Mouse (Mus musculus): ENCODE data around the gene Cdh13. TPM values are rescaled to one million over a fixed set of nuclear protein-coding genes. Genes with fewer than 3 reads are reported as not detected.

The Cdh13 gene
- total RNA-seq, 2 experiments from 2014 or later, result 137 to 144 TPM

DNA sequence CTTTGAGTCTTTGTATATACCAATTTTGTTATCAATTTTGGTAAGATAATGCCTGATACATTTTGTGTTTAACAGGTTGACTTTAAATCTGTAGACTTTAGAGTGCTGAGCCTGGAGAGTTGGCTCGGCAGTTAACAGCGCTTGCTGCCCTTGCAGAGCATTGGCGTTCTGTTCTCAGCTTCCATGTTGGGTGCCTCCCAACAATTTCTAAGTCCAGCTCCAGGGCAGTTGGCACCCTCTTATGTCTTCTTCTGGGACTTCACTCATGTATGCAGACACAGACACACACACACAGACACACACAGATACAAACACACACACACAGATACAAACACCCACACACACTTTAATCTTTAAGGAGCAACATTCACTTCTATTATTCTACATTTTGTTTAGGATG lies 672.6 kb downstream of the Cdh13 start:
- intact Hi-C loops (cut with DNase I), result no loop called here
- no peak for DNase-seq (ENCODE audit: low spot score in 2 of 2)

DNA sequence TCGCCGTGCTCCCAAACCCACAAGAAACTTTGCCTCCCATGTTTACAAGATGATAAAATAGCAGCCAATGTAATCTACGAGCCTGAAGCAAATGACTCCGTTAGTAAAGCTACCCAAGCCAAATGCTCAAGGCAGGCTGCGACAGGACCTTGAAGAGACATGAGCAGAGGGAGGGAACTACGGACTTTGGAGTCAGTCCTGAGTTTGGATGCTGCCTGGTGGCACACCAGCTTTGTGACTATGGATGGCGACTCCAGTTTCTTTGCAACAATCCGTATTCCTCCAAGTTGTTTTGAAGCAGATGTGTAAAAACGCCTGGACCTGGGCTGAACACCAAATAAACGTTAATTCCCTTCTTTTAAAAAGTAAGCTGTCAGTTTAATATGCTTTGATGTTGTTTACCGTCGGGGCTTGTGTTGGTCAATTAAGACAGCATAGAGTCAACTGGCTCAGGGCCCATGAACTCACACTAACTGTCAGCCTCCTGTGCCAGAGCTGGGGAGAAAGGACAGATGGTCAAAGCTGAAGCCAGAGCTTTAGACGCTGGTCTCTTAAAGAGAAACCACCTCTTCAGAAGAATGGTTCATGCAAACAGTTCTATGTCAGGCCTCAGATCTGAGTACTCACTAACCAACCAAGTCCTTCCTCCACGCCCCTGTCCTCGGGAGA lies 678.5 kb downstream of the Cdh13 start:
- DNase-seq (ENCODE audit: low spot score in 2 of 2), result no peak

DNA sequence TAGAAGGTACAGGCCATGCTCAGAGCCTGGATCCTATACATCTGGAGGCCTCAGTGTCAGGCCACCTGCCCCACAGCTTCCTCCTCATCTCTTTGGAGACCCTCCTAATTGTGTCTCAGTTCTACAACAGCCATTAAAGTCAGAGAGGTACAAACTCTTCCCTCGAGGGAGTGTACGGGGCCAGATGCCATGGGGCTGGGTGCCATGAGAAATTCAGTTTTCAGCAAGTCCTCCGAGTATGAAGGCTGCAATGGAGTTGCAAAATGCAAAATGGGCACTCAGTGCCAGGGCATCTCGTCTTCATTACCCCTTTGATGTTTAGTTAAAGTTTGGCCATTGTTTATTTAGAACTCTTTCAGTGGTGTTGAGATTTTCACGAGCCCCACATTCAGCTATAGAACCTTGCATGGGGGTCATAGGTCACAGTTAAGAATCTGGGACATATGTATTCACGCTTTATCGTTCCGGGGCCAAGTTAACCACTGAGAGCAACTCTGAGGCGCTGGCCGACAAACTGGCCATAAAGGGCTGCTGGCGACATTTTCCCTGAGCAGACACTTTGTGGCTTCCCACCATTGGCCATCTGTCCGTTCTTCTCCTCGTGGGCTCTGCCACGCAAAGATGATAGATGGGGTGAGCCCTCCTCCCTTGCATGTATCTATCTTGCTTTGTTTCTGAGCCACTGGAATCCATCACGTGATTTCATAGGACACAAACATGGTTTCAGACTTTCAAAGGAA lies 681.7 kb downstream of the Cdh13 start:
- DNase-seq (ENCODE audit: low spot score in 2 of 2), result no peak
- intact Hi-C loops (cut with DNase I), result no loop called here

More for the DNA sequence above, 678.5 kb downstream of the Cdh13 start:
- intact Hi-C loops (cut with DNase I), result no loop called here

DNA sequence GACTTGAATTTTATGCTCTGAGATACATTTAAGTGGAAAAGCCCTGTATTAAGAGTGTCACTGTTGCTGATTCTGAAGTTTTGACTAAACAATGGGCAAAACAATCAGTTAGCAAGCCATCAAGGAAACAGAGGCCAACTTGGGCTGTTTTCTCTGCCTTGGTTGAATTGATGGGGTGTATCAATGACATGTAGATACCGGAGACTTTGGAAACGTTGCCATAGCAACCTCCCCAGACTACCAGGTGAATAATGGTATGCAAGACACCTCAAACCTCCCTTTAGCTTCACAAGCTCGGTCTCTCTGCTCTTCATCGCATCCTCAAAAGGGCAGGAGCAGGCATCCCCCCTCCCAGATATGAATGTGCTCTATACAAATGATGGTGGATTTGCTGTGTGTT lies 685.4 kb downstream of the Cdh13 start:
- DNase-seq (ENCODE audit: low spot score in 2 of 2), result no peak
- intact Hi-C loops (cut with DNase I), result no loop called here

DNA sequence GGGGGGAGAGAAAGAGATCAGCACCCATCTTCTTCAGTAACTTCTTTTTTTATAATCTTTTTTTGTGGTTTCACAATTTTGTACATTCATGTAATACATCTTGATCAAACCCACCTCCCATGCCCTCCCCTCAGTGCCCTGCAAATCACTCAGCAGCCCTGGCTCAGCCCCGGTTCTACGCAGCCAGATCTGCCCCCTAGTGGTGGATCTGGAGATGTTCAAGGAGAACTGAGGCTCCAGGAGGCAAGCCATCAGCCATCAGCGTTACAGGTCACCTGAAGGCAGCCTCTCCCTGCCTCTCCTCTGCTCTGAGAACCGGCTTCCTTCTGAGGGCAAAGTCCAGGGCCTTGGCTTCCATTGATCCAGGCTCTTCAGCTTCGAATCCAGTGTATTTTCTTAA lies 696.3 kb downstream of the Cdh13 start:
- peak; percentile 18 to 22 for DNase-seq (ENCODE audit: low spot score in 2 of 2)

DNA sequence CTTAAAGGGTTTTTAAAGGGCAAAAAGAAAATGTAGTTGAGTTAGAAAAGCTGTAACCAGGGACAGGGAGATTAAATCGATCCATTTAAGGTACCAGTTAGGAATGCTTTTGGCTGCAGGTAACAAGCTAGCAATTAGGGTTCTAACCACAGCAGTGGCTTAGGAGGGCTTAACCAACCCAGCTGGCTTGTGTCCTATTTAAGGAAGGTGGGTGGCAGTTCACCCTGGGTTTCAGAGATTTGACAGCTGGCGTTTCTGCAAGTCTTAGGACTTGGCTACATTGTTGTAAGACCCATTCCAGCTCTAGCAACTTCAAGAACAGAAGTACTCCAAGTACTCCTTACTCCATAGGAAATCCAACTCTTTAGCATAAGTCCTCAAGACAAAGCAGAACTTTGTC lies 700.2 kb downstream of the Cdh13 start:
- intact Hi-C loops (cut with DNase I), result no loop called here
- no peak for DNase-seq (ENCODE audit: low spot score in 2 of 2)

More for the DNA sequence above, 696.3 kb downstream of the Cdh13 start:
- intact Hi-C loops (cut with DNase I), result no loop called here

DNA sequence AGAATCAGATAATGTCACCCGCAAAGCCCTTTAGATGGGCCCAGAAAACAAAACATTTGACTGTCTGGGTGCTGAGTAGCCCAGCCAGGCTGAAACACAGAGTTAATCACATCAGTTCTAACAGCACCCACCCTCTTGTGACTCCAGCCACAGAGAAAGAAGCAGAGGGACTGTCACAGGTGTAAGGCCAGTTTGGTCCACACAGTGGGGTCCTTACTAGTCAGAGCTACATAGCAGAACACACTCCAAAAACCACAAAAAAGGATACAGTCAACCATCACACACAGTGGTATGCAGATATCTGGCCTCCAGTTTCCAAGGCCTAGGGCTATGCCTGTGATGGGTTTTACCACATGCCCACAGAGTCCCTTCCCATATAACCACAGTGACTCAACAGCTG lies 703.3 kb downstream of the Cdh13 start:
- intact Hi-C loops (cut with DNase I), result no loop called here
- no peak for DNase-seq (ENCODE audit: low spot score in 2 of 2)

DNA sequence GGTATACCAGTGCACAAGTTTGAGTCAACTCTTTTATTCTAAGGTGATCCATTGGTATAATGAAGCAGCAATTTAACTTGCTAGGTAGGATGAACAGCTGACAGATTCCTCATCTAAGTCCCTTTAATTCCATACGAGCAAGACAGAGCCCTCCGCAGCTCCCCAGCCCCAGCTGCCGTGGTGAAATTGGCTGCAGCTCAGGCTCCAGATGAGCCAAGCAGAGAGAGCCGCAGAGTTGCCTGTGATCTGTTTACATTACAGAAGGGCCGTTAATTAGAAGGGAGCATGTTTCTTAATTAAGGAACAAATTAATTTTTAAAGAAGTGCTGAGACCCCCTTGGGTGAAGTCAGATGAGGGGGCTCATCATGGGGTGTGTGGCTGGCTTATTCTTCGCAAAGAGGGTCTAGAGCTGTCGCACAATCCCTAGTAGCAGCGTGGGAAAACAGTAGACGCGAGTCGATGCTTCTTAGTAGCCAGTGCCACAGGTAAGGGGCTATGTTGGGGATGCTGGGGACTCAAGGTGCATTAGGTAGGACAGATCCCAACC lies 712.2 kb downstream of the Cdh13 start:
- intact Hi-C loops (cut with DNase I), result no loop called here
- no peak for DNase-seq (ENCODE audit: low spot score in 2 of 2)

DNA sequence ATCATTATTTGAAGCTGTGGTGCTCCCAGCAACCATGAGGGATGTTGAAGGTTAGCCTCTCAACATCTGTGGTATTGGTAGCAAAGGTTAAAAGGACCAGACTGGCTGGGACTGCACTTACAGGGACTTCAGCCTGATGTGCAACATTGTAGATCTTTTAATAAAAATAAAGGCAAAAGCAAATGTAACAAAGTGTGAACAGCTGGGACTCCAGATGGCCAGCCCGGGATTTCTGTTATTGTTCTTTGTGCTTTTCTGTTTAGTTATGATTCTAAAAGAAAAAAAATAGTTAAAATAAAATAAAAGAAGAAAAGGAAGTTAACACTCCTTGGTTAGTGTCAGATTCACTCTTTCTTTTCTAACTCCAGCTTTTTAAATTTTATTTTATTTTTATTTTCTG lies 717.1 kb downstream of the Cdh13 start:
- intact Hi-C loops (cut with DNase I), result no loop called here
- DNase-seq (ENCODE audit: low spot score in 2 of 2), result peak in 1 of 2 experiments; percentile 33

DNA sequence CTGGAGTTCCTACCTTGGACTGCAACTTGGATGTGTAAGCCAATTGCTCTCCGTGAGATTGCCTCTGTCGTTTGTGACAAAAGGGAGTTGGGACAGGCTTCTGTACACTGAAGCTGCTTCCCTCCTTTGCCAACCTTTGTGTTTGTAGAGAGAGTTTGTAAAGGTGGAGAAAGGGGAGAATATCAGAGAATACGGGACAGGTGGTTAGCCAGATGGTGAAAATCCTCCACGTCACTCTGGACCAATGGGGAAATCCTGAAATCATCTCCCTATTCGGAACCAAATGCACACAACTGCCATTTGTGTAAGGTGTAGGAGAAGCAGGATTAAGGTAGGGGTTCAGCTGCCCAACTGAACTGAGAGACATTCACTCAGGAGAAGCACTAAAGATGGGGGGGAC lies 721.3 kb downstream of the Cdh13 start:
- no peak for DNase-seq (ENCODE audit: low spot score in 2 of 2)
- intact Hi-C loops (cut with DNase I), result no loop called here

DNA sequence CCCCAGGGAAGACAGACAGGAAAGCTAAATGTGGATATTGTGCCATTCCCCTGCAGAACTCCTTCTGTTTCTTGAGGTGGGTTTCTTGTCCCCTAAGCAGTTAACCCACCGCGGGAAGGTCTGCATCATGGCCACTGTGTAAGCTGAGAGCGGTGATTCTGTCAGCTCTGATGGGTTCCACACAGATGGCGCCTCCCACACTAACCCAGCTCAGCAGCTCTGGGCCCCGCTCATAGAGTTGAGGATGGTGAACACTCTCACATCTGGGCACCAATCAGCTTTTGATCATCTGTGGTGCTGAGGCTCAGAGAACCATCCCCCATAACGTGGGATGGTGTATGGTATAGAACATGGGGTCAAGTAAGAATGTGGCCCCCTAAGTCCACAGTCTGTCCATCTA lies 735.1 kb downstream of the Cdh13 start:
- peak in 1 of 2 experiments; percentile 20 for DNase-seq (ENCODE audit: low spot score in 2 of 2)
- intact Hi-C loops (cut with DNase I), result no loop called here

DNA sequence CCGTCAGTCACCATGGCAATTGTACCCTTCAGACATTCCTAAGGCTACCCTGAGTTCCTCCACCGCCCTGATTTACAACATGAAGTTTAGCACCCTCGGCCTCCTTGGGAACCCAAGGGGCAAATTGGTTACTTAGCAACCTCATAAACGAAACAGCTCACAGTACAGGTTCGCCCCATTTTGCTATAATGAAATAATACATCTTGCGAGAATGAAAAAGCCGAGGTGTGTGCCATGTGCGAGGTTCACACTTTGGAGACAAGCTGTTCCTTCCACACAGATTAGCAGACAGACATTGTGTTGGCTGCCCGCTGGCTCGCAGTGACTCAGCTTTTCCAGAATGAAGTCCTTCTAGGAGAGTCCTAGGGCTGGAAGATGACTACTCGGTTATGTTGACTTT lies 737.2 kb downstream of the Cdh13 start:
- intact Hi-C loops (cut with DNase I), result no loop called here
- DNase-seq (ENCODE audit: low spot score in 2 of 2), result peak; percentile 72 to 77

DNA sequence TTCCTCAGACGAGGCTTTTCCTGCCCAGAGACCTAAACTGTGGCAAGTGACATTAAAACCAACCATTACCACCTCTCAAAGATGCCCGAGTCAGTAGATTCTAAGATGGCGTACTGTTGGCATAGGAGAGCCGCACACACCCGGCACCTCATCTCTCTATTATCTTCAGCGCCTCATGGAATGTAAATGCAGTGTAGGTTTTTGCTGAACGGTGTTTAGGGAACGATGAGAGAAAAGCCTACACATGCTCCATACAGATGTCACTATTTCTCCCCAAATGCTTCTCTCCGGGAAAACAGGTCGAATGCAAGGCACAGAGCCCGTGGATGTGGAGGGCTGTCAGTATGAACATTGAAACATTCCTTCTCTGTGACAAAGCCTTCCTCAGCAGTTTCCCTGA lies 737.9 kb downstream of the Cdh13 start:
- intact Hi-C loops (cut with DNase I), result no loop called here
- no peak for DNase-seq (ENCODE audit: low spot score in 2 of 2)

DNA sequence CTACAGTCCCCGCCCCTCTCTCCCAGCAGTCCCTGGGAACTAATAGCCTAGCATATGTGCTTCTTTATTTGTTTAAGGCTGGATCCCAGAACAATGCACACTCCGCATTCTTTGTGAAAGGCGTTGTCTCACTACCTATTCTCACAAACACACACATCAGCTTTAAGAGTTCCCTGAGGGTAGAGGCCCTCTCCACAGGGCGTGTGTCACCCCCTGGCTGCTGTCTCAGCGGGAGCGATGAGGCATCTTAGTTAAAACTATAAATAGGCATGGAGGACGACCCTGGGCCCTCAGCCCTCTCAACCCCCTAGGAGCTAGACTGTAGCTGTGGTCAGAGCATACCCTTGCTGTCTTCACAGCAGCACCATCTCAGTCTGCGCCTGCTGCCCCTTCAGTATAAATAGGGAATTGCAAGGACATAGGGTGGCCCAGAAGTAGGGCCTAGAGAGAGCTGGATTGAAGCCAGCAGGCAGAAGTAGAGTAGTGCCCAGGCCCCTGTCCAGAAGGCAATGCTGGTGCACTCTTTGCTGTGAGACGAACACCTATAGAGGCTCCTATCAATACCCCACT lies 738.9 kb downstream of the Cdh13 start:
- DNase-seq (ENCODE audit: low spot score in 2 of 2), result no peak
- intact Hi-C loops (cut with DNase I), result no loop called here

DNA sequence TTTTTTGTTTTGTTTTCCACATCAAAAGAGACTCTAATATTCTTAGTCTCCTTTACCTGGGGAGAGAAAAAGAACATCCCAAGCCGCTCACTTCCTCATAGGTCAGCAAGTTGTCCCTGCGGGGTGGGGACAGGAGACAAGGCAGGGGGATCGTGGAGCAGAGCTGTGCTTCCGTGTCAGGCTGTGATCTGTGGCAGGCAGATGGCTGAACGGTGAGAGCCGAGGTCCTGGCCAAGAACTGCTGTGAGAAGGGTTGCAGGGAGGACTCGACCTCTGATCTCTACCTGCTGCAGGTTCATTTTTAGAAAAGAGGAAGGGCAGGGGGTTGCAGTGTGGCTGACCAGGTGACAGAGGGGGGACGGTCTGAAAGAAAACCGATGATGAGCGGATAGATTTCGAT lies 749.9 kb downstream of the Cdh13 start:
- intact Hi-C loops (cut with DNase I), result no loop called here
- no peak for DNase-seq (ENCODE audit: low spot score in 2 of 2)

DNA sequence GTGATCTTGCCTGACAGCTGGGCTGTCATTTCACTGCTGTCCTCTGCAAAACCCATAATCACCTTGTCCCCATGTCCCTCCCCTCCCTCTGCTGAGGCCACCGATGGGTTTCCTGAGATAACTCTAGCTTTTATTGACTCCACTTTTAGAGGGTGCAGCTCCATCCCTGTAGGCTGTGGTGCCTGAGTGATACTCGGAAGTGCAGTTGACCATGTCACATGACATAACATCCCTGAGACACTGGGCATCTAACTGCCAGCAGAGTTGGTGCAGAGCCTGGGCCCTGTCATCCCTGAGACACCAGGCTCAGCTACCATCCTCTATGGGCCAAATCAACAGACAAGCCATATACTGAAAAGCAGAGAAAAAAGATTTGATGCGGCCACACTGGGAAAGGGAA lies 750.5 kb downstream of the Cdh13 start:
- intact Hi-C loops (cut with DNase I), result no loop called here
- DNase-seq (ENCODE audit: low spot score in 2 of 2), result no peak

DNA sequence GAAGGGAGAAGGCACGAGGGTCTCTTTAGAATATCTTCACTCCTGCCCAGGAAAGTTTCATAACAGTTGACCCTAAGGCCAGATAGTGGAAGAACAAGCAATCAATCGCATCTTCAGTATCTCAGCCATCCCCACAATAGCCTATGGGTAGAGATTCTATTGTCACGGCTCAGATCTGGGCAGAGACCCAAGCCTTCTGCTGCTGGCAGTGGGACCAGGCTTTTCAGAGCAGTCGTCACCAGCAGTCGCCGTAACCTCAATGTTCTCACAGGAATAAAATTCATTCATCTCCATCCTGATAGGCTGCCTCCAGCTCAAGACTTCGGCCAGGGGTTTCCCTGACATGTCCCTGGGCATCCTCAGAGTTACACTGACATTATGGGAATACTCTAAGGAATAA lies 751.6 kb downstream of the Cdh13 start:
- DNase-seq (ENCODE audit: low spot score in 2 of 2), result peak; percentile 65 to 80
- intact Hi-C loops (cut with DNase I), result no loop called here

DNA sequence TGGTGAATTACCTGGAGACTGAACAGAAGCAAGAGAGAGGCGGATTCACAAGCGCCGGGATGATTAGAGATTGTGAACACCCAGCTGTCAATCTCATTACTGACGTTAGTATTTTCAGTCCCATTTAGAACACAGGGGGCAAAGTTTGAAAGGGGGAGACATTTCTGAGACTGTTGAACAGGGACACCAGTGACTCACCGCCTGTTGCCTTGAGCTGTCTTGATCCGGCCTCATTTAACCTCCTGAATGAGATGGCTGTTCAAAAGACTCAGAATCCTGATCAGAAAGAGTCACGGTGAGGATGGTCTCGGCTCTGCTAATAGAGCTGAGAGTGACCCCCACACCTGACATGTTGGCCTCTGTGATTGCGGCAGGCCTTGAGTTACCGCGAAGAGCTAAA lies 754.0 kb downstream of the Cdh13 start:
- no peak for DNase-seq (ENCODE audit: low spot score in 2 of 2)
- intact Hi-C loops (cut with DNase I), result no loop called here

DNA sequence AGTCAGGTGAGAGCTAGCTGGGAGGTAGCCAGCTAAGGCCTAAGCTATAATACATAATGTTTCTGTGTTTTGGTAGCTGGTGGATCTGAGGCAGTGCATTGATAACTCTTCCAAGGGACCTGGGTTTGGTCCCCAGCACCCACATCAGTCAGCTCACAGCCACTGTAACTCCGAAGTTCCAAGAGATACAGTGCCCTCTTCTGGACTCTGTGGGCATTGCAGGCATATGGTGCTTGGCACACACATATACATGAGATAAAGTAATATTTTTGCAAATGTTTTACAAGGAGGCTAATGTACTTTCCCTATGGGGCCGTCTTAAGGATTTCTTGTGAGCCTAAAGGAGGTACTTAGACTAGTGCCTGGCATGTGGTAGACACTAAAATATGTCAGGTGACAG lies 755.8 kb downstream of the Cdh13 start:
- DNase-seq (ENCODE audit: low spot score in 2 of 2), result no peak
- intact Hi-C loops (cut with DNase I), result no loop called here

DNA sequence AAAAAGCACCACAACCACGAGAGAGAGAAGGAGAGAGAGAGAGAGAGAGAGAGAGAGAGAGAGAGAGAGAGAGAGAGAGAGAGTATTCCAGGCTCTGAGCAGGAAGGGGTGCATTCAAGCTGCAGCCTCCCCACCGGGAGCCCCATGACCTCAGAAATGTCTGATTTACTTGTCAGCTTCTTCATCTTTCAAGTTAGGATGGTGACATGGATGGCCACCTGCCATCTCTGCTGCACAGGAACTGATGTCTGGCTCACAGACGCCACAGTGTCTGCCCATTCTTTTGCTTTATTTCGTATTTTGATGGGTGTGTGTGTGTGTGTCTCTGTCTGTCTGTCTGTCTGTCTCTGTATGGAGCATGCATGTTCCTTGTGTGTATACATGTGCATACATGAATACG lies 774.3 kb downstream of the Cdh13 start:
- intact Hi-C loops (cut with DNase I), result no loop called here
- no peak for DNase-seq (ENCODE audit: low spot score in 2 of 2)

DNA sequence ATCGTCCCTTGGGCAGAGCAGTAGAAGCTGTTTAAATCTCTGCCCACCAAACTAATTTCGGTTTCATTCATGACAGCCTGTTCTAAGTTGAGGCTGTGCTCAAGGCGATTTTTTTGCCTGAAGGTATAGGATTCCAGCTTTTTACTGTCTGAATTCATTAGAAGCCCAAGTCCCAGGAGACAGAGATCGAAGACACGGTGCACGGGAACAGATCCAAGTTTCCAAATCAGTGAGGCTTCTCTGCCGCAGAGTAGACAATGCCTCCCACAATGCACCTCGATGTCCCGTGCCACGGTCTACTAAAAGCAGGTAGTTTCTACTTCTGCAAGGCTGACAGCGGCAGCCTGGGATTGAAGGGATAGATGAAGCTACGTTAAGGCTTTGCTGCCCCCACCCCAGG lies 778.1 kb downstream of the Cdh13 start:
- intact Hi-C loops (cut with DNase I), result no loop called here
- DNase-seq (ENCODE audit: low spot score in 2 of 2), result peak in 1 of 2 experiments; percentile 16

Data from left cerebral cortex, postnatal 14 days (tissue).